Mouse (Mus musculus) kidney, embryonic 14.5 days (tissue): ENCODE results near the gene Pear1. TPM values are rescaled to one million over a fixed set of nuclear protein-coding genes. Genes with fewer than 3 reads are reported as not detected.
A peak's percentile ranks its signal among the peaks of the same experiment; 100 is the strongest.

Experiments
- ATAC-seq: fragments of 200-750 bp; cut with Nextera tagmentation; 2 replicates; pipeline ENCODE4 v1.8.0; 2017; ENCODE audit warnings: moderate number of reproducible peaks, mild to moderate bottlenecking, moderate TSS enrichment, moderate library complexity; ENCODE audit not compliant: low FRiP score, low TSS enrichment
- H3K27ac ChIP-seq: fragments of 300-500 bp; sonication (generic); 2 replicates; pipeline ENCODE4 v1.5.1; 2014; ENCODE audit warnings: low read depth, mild to moderate bottlenecking, low read length, moderate library complexity, mixed read lengths
- H3K27me3 ChIP-seq: fragments of 300-500 bp; sonication (generic); 2 replicates; pipeline ENCODE4 v1.6.1; 2014; ENCODE audit warnings: mild to moderate bottlenecking, low read length; ENCODE audit not compliant: control insufficient read depth, insufficient read depth
- H3K36me3 ChIP-seq: fragments of 300-500 bp; sonication (generic); 2 replicates; pipeline ENCODE4 v1.6.1; 2014; ENCODE audit warnings: low read length, mixed read lengths; ENCODE audit not compliant: control insufficient read depth, insufficient read depth
- H3K4me1 ChIP-seq: fragments of 300-500 bp; sonication (generic); 2 replicates; pipeline ENCODE4 v1.6.1; 2014; ENCODE audit warnings: low read length, mixed read lengths; ENCODE audit not compliant: control insufficient read depth, insufficient read depth
- H3K4me2 ChIP-seq: fragments of 300-500 bp; sonication (generic); replicated peaks from 2 replicates; pipeline ENCODE4 v1.6.1; 2014; ENCODE audit warnings: low read depth, mild to moderate bottlenecking, low read length
- H3K4me3 ChIP-seq: fragments of 300-500 bp; sonication (generic); 2 replicates; pipeline ENCODE4 v1.5.1; 2014; ENCODE audit warnings: mild to moderate bottlenecking, low read length
- H3K9ac ChIP-seq: fragments of 300-500 bp; sonication (generic); 2 replicates; pipeline ENCODE4 v1.6.1; 2014; ENCODE audit warnings: low read depth, mild to moderate bottlenecking, low read length, moderate library complexity
- H3K9me3 ChIP-seq: fragments of 300-500 bp; sonication (generic); 2 replicates; pipeline ENCODE4 v1.6.1; 2016; ENCODE audit warnings: low read length; ENCODE audit not compliant: control insufficient read depth
- WGBS: fragments of 180-500 bp; shearing (Covaris S2); extraction: QIAGEN DNeasy Blood & Tissue Kit; methylation state at CpG from one replicate; pipeline ENCODE4 v1.1.7; 2014; 5-methylcytosine and 5-hydroxymethylcytosine counted together
- polyA plus RNA-seq: library from polyadenylated mRNA; unstranded; fragments of >200 nt; fragmentation: Nextera tagmentation; extraction: Ambion mirVana; gene quantifications from 2 replicates; pipeline ENCODE4 v1.2.1, GENCODE M21; 2014

The Pear1 gene
- polyA plus RNA-seq, 1 experiment from 2014 or later, result 41.0 TPM

DNA sequence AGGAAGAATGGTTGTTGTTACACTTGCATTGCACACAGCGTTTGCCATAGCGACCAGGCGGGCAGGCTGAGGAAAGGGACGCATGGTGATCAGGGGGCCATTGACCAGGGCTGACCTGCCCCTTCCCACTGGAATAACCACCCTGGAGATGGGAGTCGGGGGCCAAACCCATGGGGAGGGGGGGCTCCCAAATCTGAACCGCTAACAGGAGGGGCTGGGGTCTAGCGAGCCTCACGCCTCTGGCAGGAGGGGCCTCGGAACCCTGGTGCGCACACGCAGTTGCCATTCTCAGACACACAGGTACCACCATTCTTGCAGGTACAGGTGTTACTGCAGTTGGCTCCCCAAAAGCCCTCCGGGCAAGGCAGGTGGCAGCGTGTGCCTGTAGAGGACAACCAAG is 70.3 kb downstream of the Pear1 start:
- Histone ChIP-seq H3K36me3 (peaks cover 55% of the 10 kb centered on the region), H3K4me3 (no peak overlapping the region), H3K9ac (no peak overlapping the region), H3K9me3 (no peaks in the 10 kb centered on the region), H3K27me3 (no peaks in the 10 kb centered on the region), H3K4me2 (no peak overlapping the region), H3K4me1 (peaks cover 4% of the 10 kb centered on the region; the same call in 1 of the 2 replicates), H3K27ac (no peak overlapping the region)
- 86% methylated on average over 13 of the region's 13 CpGs for WGBS
- no peak for ATAC-seq

DNA sequence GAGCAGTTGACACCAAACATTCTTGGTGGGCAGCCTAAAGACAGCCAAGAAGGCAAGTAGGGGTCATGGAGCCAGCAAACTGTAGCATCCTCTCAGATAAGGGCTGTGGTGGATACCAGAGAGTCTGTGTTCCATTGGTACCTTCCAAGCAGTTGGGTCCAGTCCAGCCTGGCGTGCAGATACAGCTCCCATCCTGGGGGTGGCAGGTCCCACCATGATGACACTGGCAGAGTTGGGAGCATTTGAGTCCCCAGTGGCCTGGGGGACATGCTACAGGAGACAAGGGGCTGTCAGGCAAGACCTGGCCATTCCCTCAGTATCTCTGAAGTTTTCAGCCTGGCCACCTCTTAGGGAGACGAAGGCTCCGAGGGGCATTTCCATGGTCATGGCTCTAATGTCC is 71.5 kb downstream of the Pear1 start:
- WGBS, result 97% methylated on average over 3 of the region's 3 CpGs

DNA sequence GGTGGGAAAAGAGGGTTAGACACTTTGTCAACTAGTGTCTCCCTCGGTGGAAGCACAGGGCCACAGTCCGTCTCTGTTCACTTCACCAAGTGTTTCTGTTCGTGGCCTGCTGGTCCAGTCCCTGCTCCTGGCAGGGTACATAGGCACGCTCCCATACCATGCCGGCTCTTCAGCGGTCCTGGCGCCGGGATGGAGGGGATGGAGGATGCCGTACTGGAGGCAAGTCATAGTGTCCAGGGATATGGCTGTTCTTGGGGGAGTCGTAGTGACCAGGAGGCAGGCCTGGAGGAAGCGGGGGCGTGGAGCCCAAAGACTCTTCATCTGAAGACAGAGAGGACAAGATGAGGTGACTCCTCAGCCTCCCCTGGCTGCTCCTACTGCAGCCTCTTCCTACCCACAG is 74.1 kb downstream of the Pear1 start:
- peaks cover 42% of the 10 kb centered on the region for H3K36me3 ChIP-seq
- H3K27ac ChIP-seq, result no peak overlapping the region
- no peak for ATAC-seq
- 94% methylated on average over 12 of the region's 12 CpGs for WGBS
- no peak overlapping the region for H3K4me3 ChIP-seq
- H3K9ac ChIP-seq, result no peak overlapping the region
- H3K4me1 ChIP-seq, result peaks cover 25% of the 10 kb centered on the region
- H3K4me2 ChIP-seq, result no peak overlapping the region
- H3K27me3 ChIP-seq, result no peaks in the 10 kb centered on the region
- H3K9me3 ChIP-seq, result no peaks in the 10 kb centered on the region

More for the DNA sequence above, 71.5 kb downstream of the Pear1 start:
- Histone ChIP-seq H3K9ac (no peak overlapping the region), H3K4me3 (no peak overlapping the region), H3K36me3 (peaks cover 48% of the 10 kb centered on the region), H3K9me3 (no peaks in the 10 kb centered on the region), H3K27ac (no peak overlapping the region), H3K4me1 (peaks cover 13% of the 10 kb centered on the region; the same call in 1 of the 2 replicates), H3K4me2 (no peak overlapping the region), H3K27me3 (no peaks in the 10 kb centered on the region)
- no peak for ATAC-seq

DNA sequence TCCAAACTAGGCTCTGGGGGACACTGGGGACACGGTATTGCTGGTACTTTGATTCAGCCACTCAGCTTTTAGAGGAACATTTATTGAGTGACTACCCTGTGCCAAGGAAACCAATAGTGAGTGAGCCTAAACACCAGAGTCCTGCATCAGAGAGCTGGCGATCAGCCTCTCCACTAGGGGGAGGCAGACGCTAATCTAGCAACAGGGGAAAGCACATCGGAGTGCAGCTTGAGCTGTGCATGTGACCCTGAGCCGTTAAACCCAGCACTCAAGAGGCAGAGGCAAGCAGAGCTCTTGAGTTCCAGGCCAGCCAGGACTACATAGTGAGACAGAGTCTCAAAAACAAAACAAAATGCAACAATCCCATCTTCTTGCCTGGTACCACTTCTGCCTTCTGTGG is 75.1 kb downstream of the Pear1 start:
- peaks cover 33% of the 10 kb centered on the region for H3K36me3 ChIP-seq
- no peak overlapping the region for H3K27ac ChIP-seq
- no peak overlapping the region for H3K9ac ChIP-seq
- no peak overlapping the region for H3K4me3 ChIP-seq
- H3K9me3 ChIP-seq, result no peaks in the 10 kb centered on the region
- H3K4me2 ChIP-seq, result no peak overlapping the region
- H3K27me3 ChIP-seq, result no peaks in the 10 kb centered on the region
- ATAC-seq, result no peak
- WGBS, result 22% methylated on average over 5 of the region's 5 CpGs
- H3K4me1 ChIP-seq, result peaks cover 31% of the 10 kb centered on the region

DNA sequence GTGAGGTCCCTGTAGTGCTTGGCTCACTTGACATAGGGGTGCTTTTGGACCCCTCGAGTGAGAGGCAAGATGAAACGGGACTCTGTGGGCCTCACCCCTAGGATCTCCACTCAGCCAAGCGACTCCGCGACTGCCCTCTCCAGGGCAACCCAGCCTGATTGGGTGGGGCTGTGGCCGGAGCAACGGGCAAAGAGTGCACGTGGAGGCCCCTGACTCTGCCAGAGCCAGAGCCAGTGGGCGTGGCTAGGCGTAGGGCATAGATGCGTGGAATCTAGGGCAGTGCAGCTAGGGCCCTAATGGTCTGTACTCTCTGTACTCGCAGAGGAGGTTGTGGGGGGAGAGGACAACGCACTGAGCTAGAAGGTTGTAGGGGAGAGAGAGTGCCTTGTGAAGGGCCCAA is 75.7 kb downstream of the Pear1 start, which contains the start of gene Lrrc71:
Lrrc71 (minus strand) TSS at position 195 of the 400 bp plus-strand sequence.
- Histone ChIP-seq H3K36me3 (peaks cover 27% of the 10 kb centered on the region), H3K27ac (no peak within 1 kb of the TSS), H3K27me3 (no peaks in the 10 kb centered on the region), H3K9ac (no peak within 1 kb of the TSS), H3K4me1 (peaks cover 31% of the 10 kb centered on the region), H3K4me2 (no peak within 1 kb of the TSS), H3K9me3 (no peaks in the 10 kb centered on the region), H3K4me3 (no peak within 1 kb of the TSS)
- 0 out of 2 replicates have a peak, but pooled peaks have one; percentile 24 for ATAC-seq
- WGBS, result 38% methylated on average over 13 of the region's 13 CpGs

DNA sequence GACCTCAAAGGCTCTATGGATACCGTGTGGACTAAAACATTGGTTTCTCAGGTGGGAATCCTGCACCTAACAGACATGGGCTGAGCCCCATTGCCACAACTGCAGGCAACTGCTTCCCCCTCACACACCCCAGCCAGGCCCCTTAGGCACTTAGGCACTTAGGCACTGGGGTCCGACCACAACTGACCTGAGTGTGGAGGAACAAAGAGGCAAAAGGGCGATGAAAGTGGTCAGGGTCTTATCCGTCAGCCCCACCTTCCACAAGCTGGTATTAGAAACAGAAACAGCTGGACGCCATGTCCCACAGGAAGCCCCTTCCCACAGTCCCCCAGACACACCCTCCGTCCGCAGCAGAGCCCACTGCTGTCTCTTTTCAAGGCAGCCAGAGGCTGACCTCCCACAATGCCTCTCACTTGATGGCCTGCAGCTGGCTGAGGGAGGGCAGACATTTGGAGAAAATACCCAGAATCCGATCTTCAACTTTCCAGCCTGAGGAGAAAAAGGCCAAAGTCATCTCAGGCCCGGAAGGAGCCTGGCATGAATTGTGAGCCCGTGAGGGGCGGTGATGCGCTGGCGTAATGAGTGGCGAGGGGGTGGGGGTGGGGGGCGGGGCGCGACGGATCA is 79.0 kb downstream of the Pear1 start:
- H3K27ac ChIP-seq, result peak overlapping the region; percentile 84
- peak; percentile 73 for ATAC-seq
- 17% methylated on average over 18 of the region's 18 CpGs for WGBS
- peak overlapping the region; percentile 28 for H3K4me2 ChIP-seq
- H3K27me3 ChIP-seq, result no peaks in the 10 kb centered on the region
- H3K36me3 ChIP-seq, result peaks cover 5% of the 10 kb centered on the region; the same call in 1 of the 2 replicates
- H3K9me3 ChIP-seq, result no peaks in the 10 kb centered on the region
- H3K9ac ChIP-seq, result peak overlapping the region; percentile 23; the same call in 1 of the 2 replicates
- H3K4me1 ChIP-seq, result peaks cover 28% of the 10 kb centered on the region
- H3K4me3 ChIP-seq, result peak overlapping the region; percentile 10; the same call in 1 of the 2 replicates

DNA sequence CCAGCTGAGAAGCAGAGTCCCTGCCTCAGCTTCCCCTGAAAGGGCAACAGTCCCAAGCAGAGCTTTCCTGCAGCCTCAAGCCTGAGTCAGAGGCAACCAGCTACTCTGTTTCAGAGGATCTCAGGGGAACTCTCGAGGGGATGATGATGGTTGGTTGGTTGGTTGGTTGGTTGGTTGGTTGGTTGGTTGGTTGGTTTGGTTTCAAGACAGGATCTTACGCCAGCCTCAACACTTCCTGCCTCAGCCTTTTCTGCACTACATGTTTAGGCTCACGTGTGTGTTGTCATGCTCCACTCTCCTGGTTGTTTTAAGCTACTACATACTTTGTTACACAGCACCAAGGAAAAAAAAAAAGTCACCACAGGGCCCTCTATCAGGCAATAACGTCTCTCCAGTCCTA is 80.2 kb downstream of the Pear1 start:
- WGBS, result 86% methylated on average over 4 of the region's 4 CpGs
- H3K27ac ChIP-seq, result 0 out of 2 replicates have a peak overlapping the region, but pooled peaks have one; percentile 39
- no peak for ATAC-seq
- H3K9me3 ChIP-seq, result no peaks in the 10 kb centered on the region
- no peak overlapping the region for H3K9ac ChIP-seq
- peaks cover 28% of the 10 kb centered on the region for H3K4me1 ChIP-seq
- H3K27me3 ChIP-seq, result no peaks in the 10 kb centered on the region
- H3K4me3 ChIP-seq, result no peak overlapping the region
- H3K36me3 ChIP-seq, result peaks cover 4% of the 10 kb centered on the region; the same call in 1 of the 2 replicates
- H3K4me2 ChIP-seq, result no peak overlapping the region

DNA sequence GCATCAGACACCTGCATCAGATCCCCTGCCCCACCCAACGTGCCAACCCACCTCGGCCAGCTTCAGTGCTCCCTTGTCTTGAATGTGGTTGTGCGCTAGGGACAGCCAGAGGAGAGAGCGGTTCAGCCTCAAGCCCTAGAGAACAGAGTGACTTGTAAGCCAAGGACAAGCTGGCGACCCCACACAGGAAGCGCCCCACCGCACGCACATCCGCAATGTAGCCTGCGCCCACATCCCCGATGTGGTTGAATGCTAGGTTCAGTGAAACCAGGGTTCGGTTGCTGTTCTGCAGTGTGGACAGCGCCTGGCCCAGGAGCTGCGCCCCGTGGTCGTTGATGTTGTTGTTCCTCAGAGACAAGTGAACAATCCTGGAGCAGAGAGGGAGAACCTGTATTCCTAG is 81.4 kb downstream of the Pear1 start:
- no peak overlapping the region for H3K27ac ChIP-seq
- no peak overlapping the region for H3K9ac ChIP-seq
- peaks cover 19% of the 10 kb centered on the region for H3K4me1 ChIP-seq
- ATAC-seq, result no peak
- no peaks in the 10 kb centered on the region for H3K9me3 ChIP-seq
- H3K27me3 ChIP-seq, result no peaks in the 10 kb centered on the region
- no peak overlapping the region for H3K4me2 ChIP-seq
- peaks cover 10% of the 10 kb centered on the region for H3K36me3 ChIP-seq
- no peak overlapping the region for H3K4me3 ChIP-seq
- 87% methylated on average over 16 of the region's 16 CpGs for WGBS

DNA sequence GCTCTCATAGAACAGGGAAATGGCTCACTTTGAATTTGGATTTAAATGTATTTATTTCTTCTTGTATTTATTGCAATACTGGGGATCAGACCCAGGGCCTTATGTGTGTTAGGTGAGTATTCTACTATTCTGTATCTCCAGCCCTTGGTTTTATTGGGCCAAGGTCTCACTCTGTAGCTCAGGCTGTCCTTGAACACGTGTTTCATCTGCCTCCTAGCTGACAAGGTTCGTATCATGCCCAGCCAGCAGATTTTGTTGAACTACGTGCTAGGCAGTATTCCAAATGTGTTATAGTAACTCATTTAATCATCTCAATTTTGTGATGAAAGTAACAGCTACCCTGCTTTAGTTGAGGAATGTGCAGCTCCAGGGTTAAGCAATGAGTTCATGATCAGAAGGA is 82.1 kb downstream of the Pear1 start:
- no peak for ATAC-seq
- H3K36me3 ChIP-seq, result peaks cover 16% of the 10 kb centered on the region
- no peaks in the 10 kb centered on the region for H3K9me3 ChIP-seq
- no peaks in the 10 kb centered on the region for H3K27me3 ChIP-seq
- WGBS, result 73% methylated on average over 3 of the region's 3 CpGs
- no peak overlapping the region for H3K4me2 ChIP-seq
- H3K27ac ChIP-seq, result no peak overlapping the region
- no peak overlapping the region for H3K4me3 ChIP-seq
- no peak overlapping the region for H3K9ac ChIP-seq
- H3K4me1 ChIP-seq, result peaks cover 19% of the 10 kb centered on the region
